Mouse (Mus musculus) B cell, adult (primary cell): Measurements from ENCODE around the gene Pnldc1. TPM values are rescaled to one million over a fixed set of nuclear protein-coding genes. Genes with fewer than 3 reads are reported as not detected.

Experiments
- total RNA-seq: library from RNA; stranded (reverse); gene quantifications from 4 replicates; pipeline ENCODE4 v1.2.4, GENCODE M21; 2023; ENCODE audit not compliant: inconsistent age

Gene Pnldc1
- 0.66 to 5.4 TPM (median 1.2 TPM) in 4 replicates for total RNA-seq

DNA sequence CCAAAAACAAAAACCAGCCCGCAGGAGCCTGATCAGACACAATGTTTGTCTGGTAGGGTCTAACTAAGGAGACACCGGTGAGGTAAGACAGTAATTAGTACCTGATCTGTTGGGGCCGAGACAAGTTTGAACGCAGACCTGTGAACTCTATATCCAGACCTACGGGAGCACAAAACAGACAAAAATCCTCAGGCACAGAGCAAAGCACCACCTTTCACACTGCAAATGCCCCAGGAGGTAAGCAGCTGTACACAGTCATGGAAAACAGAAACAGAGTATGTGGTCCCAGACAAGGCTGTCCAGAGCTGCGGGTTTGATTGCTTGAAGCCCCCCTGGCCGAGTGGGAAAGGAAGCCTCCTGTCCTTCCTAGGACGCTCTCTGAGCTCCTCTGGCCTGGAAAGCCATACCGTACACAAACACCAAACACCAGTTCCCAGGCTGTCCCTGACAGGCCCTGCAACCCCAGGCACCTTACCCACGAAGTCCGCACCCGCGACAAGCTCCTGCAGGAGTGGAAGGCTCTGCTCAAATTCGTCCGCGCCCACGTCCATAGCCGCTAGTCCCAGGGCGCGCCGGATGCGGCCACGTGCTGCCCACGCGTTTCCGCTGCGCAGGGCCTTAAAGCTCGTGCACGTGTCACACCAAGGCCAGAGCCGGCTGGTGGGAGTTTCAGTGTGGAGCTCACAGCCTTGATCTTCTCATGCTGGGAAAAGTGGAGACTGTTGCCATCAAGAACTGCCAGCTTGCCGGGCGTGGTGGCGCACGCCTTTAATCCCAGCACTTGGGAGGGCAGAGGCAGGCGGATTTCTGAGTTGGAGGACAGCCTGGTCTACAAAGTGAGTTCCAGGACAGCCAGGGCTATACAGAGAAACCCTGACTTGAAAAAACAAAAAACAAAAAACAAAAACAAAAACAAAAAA lies at the start of gene Pnldc1:
TSS of gene Pnldc1 (minus strand) at position 870 of the 920 bp plus-strand sequence.

DNA sequence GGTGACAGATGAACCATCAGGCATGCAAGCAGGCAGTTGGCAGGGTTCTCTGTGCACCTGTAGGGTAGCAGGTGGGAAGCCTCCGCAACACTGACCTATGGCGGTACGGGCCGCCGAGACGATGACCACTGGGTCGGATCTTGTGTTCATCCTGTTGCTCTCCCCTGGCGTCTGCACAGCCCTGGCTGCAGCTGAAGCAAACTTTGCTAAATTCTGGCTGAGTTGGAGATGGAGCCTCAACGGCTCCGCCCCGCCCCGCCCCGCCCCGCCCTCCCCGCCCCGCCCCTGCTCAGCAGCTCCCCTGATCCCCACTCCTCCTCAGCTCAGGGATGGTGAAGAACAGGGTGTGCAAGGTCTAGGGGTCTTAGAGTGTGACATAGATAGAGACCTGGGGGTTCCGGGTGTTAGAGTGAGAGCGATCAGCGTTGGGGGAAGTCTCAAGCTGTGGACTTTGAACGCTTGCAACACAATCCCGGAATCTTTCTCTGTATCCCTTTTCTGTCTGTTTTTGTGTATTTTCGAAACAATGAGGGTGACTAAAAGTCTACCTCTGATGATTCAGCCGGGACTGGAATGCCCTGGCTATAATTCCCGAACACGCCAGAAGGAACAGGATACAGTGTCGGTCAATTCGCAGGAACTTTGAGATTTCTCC lies 30.2 kb upstream of the Pnldc1 start, which contains the start of gene Acat3:
TSS of gene Acat3 (minus strand) at position 450 of the 655 bp plus-strand sequence.

DNA sequence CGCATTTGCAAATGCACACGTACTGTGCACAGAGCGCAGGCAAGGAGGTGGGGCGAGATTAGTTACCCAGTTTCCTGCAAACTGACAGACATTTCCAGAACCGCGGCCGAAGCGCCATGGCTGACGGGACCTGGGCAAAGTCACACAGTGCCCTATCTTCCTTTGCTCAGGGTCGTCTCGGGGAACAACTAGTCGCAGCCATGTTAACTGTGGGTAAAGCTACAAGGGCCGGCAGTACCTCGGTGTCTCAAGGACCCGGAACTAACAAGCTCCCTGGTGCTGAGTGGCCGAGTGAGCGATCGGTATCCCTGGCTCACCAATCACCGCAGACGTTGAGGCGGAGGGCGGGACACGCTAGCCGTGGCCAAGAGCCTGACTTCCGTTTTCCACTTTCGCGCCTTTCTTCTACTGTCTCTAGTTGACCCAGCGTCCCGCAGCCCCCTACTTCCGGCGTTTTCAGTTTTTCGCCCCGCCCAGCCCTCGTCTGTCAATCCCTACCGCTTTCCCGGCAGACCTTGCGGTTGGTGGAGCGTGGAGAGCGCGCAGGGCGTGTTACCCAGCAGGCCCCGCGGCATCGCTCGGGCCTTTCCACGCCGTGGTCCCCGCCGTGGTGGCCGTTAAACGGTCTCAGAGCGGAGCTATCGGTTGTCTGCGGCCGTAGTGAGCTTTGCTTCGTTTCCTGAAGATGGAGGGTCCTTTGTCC lies 6.0 kb upstream of the Pnldc1 start, which contains the start of gene Mrpl18:
TSS of gene Mrpl18 (minus strand) at position 465 of the 703 bp plus-strand sequence.

DNA sequence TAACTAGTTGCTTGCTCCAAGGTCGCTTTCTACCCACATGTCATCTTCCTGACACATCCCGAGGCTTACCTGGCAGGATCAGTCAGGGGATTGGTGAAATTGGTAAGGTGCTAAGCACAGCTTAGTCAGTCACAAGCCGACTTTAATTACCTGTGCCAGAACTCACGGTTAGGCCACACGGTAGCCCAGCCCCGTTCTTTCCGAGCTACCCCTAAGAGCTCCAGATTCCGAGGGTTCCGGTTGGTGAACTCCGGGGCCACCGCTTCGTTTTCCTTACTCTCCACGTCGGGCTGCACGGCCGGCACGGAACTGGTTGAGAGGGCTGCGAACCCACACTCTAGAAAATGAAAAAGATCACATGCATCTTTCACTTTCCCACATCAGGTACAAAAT lies 5.5 kb upstream of the Pnldc1 start, which contains the start of gene Tcp1:
TSS of gene Tcp1 (plus strand) at position 214 of the 393 bp plus-strand sequence.

DNA sequence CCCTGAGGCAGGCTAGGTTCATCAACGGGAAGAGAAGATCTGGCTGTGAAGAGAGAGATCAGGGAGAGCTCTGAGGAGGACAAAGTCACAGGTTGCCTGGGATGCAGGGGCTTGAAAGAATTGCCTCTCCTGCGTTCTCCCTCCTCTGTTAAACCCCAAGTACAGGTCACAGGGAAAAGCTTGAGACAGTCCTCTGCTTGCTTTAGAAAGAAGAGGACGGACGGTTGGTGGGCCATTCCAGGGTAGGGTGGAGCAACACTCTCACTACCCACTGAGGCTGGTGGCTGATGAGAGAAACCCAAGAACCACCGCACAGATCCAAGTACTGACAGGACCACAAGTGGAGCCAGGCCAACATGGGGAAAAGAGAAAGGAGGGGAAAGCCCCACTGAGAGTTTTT lies 34.3 kb downstream of the Pnldc1 start, which contains the start of gene Mrgprh:
TSS of gene Mrgprh (plus strand) at position 301 of the 400 bp plus-strand sequence.

DNA sequence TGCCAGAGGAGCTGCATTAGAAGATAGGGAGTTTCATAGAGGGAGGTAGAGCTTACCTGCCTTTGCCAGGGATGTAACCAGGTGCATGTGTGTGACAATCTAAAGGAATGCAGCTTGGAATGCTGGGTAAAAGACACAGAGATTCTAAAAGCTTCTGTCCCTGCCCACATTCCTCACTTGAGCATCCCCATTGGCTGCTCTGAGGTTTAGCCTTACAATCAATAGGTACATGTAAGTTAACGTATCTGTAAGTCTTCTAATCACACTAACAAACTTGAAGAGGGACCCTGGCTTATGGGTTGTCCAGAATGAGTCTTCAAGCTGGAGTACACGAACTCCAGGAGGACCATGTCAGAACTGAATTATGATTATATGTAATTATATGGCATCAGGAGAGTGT lies 42.0 kb downstream of the Pnldc1 start, which contains the start of gene Mas1:
TSS of gene Mas1 (minus strand) at position 101 of the 400 bp plus-strand sequence.

Other genes starting within 250 kb of the Pnldc1 start
- gene Slc22a1, start 234.4 kb downstream of the Pnldc1 start, total RNA-seq = not detected in 4 replicates
- gene Igf2r, start 140.6 kb downstream of the Pnldc1 start, total RNA-seq = 11.0 to 11.7 TPM (median 11.1 TPM) in 4 replicates
- gene Mas1, start 42.1 kb downstream of the Pnldc1 start, total RNA-seq = not detected in 4 replicates
- not detected in 4 replicates for gene Mrgprh, start 34.2 kb downstream of the Pnldc1 start, total RNA-seq
- gene Tcp1, start 5.5 kb upstream of the Pnldc1 start, total RNA-seq = 233 to 257 TPM (median 233 TPM) in 4 replicates
- 31.6 to 45.1 TPM (median 34.5 TPM) in 4 replicates for gene Mrpl18, start 6.1 kb upstream of the Pnldc1 start, total RNA-seq
- 1.1 TPM in 1 of 4 replicates, not detected in the others for gene Acat3, start 30.4 kb upstream of the Pnldc1 start, total RNA-seq
- 14.8 to 18.7 TPM (median 16.9 TPM) in 4 replicates for gene Acat2, start 50.5 kb upstream of the Pnldc1 start, total RNA-seq
- 98.5 to 107 TPM (median 104 TPM) in 4 replicates for gene Wtap, start 83.9 kb upstream of the Pnldc1 start, total RNA-seq
- gene Sod2, start 96.6 kb upstream of the Pnldc1 start, total RNA-seq = 79.9 to 96.6 TPM (median 88.0 TPM) in 4 replicates
- gene Gpr31b, start 142.1 kb upstream of the Pnldc1 start, total RNA-seq = 0.70 TPM in 1 of 4 replicates, not detected in the others
- gene Tcp10b, start 150.9 kb upstream of the Pnldc1 start, total RNA-seq = not detected in 4 replicates
- gene Unc93a, start 221.6 kb upstream of the Pnldc1 start, total RNA-seq = 0.24 to 0.99 TPM (median 0.48 TPM) in 3 of 4 replicates, not detected in the other